Mouse (Mus musculus): Measurements from ENCODE around the gene Zfp579. TPM values are rescaled to one million over a fixed set of nuclear protein-coding genes. Genes with fewer than 3 reads are reported as not detected.

Gene Zfp579
- total and polyA plus RNA-seq, 2 experiments from 2014 or later: 40.2 to 65.7 TPM

DNA sequence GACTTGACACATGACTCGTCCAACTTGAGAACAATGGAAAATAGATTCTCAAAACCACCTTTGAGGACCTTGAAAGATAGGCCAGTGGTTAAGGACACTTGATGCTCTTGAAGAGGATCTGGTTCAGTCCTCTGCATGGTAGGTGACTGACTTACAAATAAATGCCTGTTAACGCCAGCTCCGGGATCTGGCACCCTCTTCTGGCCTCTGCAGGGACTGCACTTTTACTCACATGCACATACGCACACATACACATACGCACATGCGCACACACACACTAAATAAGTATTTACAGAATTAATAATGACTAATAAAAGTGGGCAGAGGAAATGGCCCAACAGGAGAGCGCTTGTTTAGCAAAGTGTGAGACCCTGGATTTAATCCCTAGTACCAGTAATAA lies 19.1 kb downstream of the Zfp579 start:
- peak; percentile 14; the same call in 1 of the 2 replicates for TF ChIP-seq CTCF (IDR thresholded peaks at IDR 0.05; ENCODE audit: low read depth)
- Histone ChIP-seq H3K4me2 (ENCODE audit: low read depth, low read length) (no peak overlapping the region), H3K4me1 (ENCODE audit: insufficient read depth, low read length) (no peaks in the 10 kb centered on the region), H3K9ac (replicated peaks; ENCODE audit: low read length) (no peak overlapping the region), H3K27ac (no peak overlapping the region), H3K36me3 (ENCODE audit: insufficient read depth, low read length) (no peaks in the 10 kb centered on the region), H3K4me3 (ENCODE audit: low read length) (no peak overlapping the region), H3K27me3 (ENCODE audit: insufficient read depth, low read length) (no peaks in the 10 kb centered on the region), H3K9me3 (ENCODE audit: low read length) (no peaks in the 10 kb centered on the region)
- ATAC-seq (no peak), DNase-seq (ENCODE audit: low spot score) (no peak)
- 94% methylated on average over 7 of the region's 7 CpGs for WGBS

DNA sequence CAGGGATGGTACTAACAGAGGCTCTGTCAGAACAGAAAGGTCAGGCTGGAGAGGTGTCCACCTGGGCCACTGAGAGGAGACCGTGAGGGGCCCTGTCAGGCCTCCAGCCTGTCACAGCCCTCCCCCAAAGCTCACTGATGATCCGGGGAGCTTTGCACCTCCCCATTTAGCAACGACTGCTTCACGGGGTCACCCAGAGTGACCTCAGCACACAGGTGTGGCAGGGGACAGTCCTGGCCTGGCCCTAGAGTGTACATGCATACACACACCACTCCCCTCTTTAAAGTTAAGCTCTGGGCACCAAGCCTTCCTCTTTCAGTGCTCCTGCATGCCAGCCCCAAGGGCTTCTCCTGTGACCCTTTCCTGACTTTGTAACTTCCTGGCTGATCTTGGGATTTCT lies 20.5 kb downstream of the Zfp579 start:
- ATAC-seq (no peak), DNase-seq (ENCODE audit: low spot score) (no peak)
- H3K27me3 ChIP-seq (ENCODE audit: insufficient read depth, low read length): no peaks in the 10 kb centered on the region
- H3K9ac ChIP-seq (replicated peaks; ENCODE audit: low read length): no peak overlapping the region
- no peak overlapping the region for H3K27ac ChIP-seq
- no peaks in the 10 kb centered on the region for H3K36me3 ChIP-seq (ENCODE audit: insufficient read depth, low read length)
- 67% methylated on average over 4 of the region's 4 CpGs for WGBS
- no peaks in the 10 kb centered on the region for H3K9me3 ChIP-seq (ENCODE audit: low read length)
- H3K4me1 ChIP-seq (ENCODE audit: insufficient read depth, low read length): no peaks in the 10 kb centered on the region
- H3K4me2 ChIP-seq (ENCODE audit: low read depth, low read length): no peak overlapping the region
- no peak for TF ChIP-seq CTCF (IDR thresholded peaks at IDR 0.05; ENCODE audit: low read depth)
- H3K4me3 ChIP-seq (ENCODE audit: low read length): no peak overlapping the region

DNA sequence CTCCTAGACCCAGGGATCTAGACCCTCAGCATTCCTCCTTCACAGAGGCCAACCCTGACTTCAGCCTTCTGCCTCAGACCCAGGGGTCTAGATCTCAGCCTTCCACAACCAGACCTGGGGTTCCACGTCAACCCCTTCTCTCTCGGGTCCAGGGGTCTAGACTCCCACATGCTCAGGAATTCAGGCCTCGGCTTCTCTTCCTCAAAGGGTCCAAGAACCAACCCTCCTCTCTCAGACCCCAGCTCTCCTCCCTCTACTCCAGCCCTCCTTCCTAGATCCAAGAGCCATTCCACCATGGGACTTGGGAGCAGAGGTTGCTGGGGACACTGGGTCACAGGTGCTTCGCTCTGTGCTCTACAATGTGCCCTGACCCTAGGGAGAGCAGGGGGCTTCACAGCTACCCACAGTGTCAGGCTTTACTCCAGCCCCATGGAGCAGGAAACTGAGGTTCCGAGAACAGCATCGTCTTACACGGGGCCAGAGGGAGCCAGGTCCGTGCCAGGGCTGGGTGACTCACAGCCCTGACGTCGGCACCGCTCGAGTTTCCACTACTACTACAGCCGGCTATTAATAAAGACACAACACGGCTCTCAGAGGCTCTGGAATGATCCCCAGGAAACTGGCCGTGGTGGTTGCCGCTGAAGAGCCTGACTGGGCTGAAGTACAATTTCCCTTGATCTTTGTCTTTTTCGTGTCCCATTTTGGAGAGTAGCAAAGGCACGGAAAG lies 23.5 kb downstream of the Zfp579 start:
- H3K4me3 ChIP-seq (ENCODE audit: low read length): no peak overlapping the region
- 75% methylated on average over 18 of the region's 18 CpGs for WGBS
- H3K27me3 ChIP-seq (ENCODE audit: insufficient read depth, low read length): no peaks in the 10 kb centered on the region
- H3K27ac ChIP-seq: no peak overlapping the region
- H3K4me2 ChIP-seq (ENCODE audit: low read depth, low read length): no peak overlapping the region
- DNase-seq (ENCODE audit: low spot score) (no peak), ATAC-seq (no peak)
- H3K4me1 ChIP-seq (ENCODE audit: insufficient read depth, low read length): no peaks in the 10 kb centered on the region
- H3K36me3 ChIP-seq (ENCODE audit: insufficient read depth, low read length): no peaks in the 10 kb centered on the region
- no peak overlapping the region for H3K9ac ChIP-seq (replicated peaks; ENCODE audit: low read length)
- no peaks in the 10 kb centered on the region for H3K9me3 ChIP-seq (ENCODE audit: low read length)
- no peak for TF ChIP-seq CTCF (IDR thresholded peaks at IDR 0.05; ENCODE audit: low read depth)

DNA sequence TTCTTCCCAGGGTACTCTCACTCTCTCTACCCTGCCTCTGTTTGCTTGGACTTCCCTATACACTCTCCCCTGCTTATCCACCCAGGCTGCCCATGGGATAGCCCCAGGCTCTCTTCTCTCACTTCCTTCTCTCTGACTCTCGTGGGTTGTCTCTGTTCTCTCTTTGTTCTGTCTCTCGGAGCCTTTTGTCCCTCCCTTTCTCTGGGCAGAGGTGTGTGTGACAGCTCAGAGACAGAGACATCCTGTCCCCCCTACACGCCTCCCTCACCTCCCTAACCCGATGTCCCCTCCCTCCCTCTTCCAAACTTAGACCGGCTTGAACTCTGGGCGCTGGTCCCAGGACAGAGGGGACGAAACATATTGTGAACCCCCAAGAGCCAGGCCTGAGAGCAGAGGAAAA lies 24.2 kb downstream of the Zfp579 start:
- no peak overlapping the region for H3K9ac ChIP-seq (replicated peaks; ENCODE audit: low read length)
- 23% methylated on average over 7 of the region's 7 CpGs for WGBS
- no peak overlapping the region for H3K27ac ChIP-seq
- H3K27me3 ChIP-seq (ENCODE audit: insufficient read depth, low read length): no peaks in the 10 kb centered on the region
- no peak overlapping the region for H3K4me3 ChIP-seq (ENCODE audit: low read length)
- no peaks in the 10 kb centered on the region for H3K36me3 ChIP-seq (ENCODE audit: insufficient read depth, low read length)
- H3K4me1 ChIP-seq (ENCODE audit: insufficient read depth, low read length): no peaks in the 10 kb centered on the region
- no peaks in the 10 kb centered on the region for H3K9me3 ChIP-seq (ENCODE audit: low read length)
- TF ChIP-seq CTCF (IDR thresholded peaks at IDR 0.05; ENCODE audit: low read depth): no peak
- no peak overlapping the region for H3K4me2 ChIP-seq (ENCODE audit: low read depth, low read length)
- no peak for DNase-seq (ENCODE audit: low spot score)
- ATAC-seq: no peak

DNA sequence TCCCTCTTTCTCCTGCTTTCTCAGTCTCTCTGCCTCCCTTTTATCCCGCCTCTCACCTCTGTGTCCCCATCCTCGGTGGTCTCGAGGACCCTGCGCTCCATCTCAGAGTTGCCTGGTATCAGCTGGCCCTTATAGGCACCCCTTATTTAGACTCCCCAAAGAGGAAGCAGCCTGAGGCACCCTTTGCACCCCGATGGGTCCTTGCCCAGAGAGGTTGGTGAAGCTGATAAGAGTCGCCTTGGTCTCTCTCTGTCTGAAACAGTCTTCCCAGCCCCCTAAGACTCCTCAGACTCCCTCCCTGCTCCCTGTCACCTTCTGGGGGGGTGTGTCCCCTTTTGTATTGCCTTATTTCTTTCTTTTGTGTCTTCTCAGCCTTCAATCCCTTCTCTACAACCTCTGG lies 24.9 kb downstream of the Zfp579 start, which contains the start of gene Sbk3:
Gene Sbk3 (minus strand): TSS at position 101 of the 400 bp plus-strand sequence.
- no peaks in the 10 kb centered on the region for H3K36me3 ChIP-seq (ENCODE audit: insufficient read depth, low read length)
- no peaks in the 10 kb centered on the region for H3K4me1 ChIP-seq (ENCODE audit: insufficient read depth, low read length)
- no peak for DNase-seq (ENCODE audit: low spot score)
- no peak within 1 kb of the TSS for H3K9ac ChIP-seq (replicated peaks; ENCODE audit: low read length)
- H3K4me3 ChIP-seq (ENCODE audit: low read length): no peak within 1 kb of the TSS
- 45% methylated on average over 6 of the region's 6 CpGs for WGBS
- no peaks in the 10 kb centered on the region for H3K27me3 ChIP-seq (ENCODE audit: insufficient read depth, low read length)
- H3K9me3 ChIP-seq (ENCODE audit: low read length): no peaks in the 10 kb centered on the region
- TF ChIP-seq CTCF (IDR thresholded peaks at IDR 0.05; ENCODE audit: low read depth): no peak
- no peak within 1 kb of the TSS for H3K27ac ChIP-seq
- ATAC-seq: no peak
- no peak within 1 kb of the TSS for H3K4me2 ChIP-seq (ENCODE audit: low read depth, low read length)

DNA sequence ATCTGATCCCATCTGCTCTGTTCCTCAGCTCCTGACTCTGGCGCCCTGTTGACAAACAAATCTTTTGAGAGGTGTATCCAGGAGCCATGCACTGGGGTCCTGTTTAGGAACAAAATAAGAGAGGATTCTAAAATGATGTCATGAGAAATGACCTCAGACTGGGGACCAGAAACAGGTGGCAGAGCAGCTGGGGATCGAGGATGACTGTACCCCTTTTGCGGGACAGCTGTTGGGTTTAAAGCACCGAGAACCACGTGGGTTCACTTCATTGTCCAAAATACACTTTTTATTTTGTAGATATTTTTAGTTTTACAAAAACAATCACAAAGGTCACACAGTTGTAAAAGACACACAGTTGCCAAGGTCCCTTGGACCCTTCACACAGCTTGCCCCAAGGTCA lies 31.0 kb downstream of the Zfp579 start:
- Histone ChIP-seq H3K4me3 (ENCODE audit: low read length) (no peak overlapping the region), H3K4me1 (ENCODE audit: insufficient read depth, low read length) (no peaks in the 10 kb centered on the region), H3K27me3 (ENCODE audit: insufficient read depth, low read length) (no peaks in the 10 kb centered on the region), H3K9me3 (ENCODE audit: low read length) (no peaks in the 10 kb centered on the region), H3K36me3 (ENCODE audit: insufficient read depth, low read length) (no peaks in the 10 kb centered on the region), H3K9ac (replicated peaks; ENCODE audit: low read length) (no peak overlapping the region), H3K27ac (no peak overlapping the region), H3K4me2 (ENCODE audit: low read depth, low read length) (no peak overlapping the region)
- WGBS: 87% methylated on average over 5 of the region's 5 CpGs
- TF ChIP-seq CTCF (IDR thresholded peaks at IDR 0.05; ENCODE audit: low read depth): no peak
- no peak for ATAC-seq
- DNase-seq (ENCODE audit: low spot score): no peak

DNA sequence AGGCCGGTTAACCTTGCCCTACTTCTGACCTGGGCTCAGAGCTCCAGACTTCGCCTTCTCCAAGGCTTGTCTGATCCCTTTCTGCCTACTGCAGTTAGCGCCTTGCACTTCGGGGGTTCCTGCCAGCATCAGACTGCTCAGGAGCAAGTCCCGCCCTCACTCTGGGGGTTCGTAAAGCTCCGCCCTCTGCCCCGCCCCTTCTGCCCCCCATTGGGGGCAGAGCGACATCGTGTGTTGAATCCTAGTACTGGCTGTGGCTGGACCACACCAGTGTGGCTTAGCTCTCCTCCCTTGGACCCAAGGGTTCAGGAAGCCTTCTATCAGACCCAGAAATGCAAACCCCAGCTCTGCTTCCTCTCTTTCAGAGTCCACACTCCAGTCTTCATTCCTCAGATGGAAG lies 31.7 kb downstream of the Zfp579 start, which contains the start of gene Sbk2:
Gene Sbk2 (minus strand): TSS at position 135 of the 400 bp plus-strand sequence.
- H3K4me3 ChIP-seq (ENCODE audit: low read length): no peak within 1 kb of the TSS
- H3K36me3 ChIP-seq (ENCODE audit: insufficient read depth, low read length): no peaks in the 10 kb centered on the region
- WGBS: 7% methylated on average over 10 of the region's 10 CpGs
- DNase-seq (ENCODE audit: low spot score) (peak; percentile 75), ATAC-seq (peak; percentile 89)
- H3K4me1 ChIP-seq (ENCODE audit: insufficient read depth, low read length): no peaks in the 10 kb centered on the region
- H3K9me3 ChIP-seq (ENCODE audit: low read length): no peaks in the 10 kb centered on the region
- no peaks in the 10 kb centered on the region for H3K27me3 ChIP-seq (ENCODE audit: insufficient read depth, low read length)
- TF ChIP-seq CTCF (IDR thresholded peaks at IDR 0.05; ENCODE audit: low read depth): peak; percentile 75
- no peak within 1 kb of the TSS for H3K27ac ChIP-seq
- no peak within 1 kb of the TSS for H3K4me2 ChIP-seq (ENCODE audit: low read depth, low read length)
- no peak within 1 kb of the TSS for H3K9ac ChIP-seq (replicated peaks; ENCODE audit: low read length)
